Mouse (Mus musculus) CH12.LX (cell line): ENCODE measurements around the gene Adamtsl1. TPM values are rescaled to one million over a fixed set of nuclear protein-coding genes. Genes with fewer than 3 reads are reported as not detected.

ENCODE experiments used
- DNase-seq: peaks from one replicate; pipeline ENCODE4 v3.0.0-alpha.2; 2013; ENCODE audit errors: extremely low read depth
- H3K27ac ChIP-seq: 2 replicates; pipeline ENCODE4 v1.5.1; 2012; ENCODE audit warnings: low read depth, mild to moderate bottlenecking, control low read depth, moderate library complexity; ENCODE audit not compliant: insufficient read depth
- H3K27me3 ChIP-seq: replicated peaks from 2 replicates; pipeline ENCODE3; 2012; ENCODE audit warnings: inconsistent platforms
- H3K36me3 ChIP-seq, 2 experiments: replicated peaks in 1 of 2; 2 replicates each; pipeline versions ENCODE3 to v1.6.1; 2012; ENCODE audit warnings: inconsistent platforms in 1 of 2, low read length in 1 of 2, mild to moderate bottlenecking in 1 of 2, mixed read lengths in 1 of 2, moderate library complexity in 1 of 2; ENCODE audit not compliant: control insufficient read depth in 1 of 2, insufficient read depth in 1 of 2
- H3K4me1 ChIP-seq, 2 experiments: 2 replicates each; pipeline ENCODE4 v1.6.1; 2012; ENCODE audit warnings: inconsistent platforms in 1 of 2, moderate library complexity in 1 of 2; ENCODE audit not compliant: insufficient read depth in 2 of 2, control insufficient read depth in 1 of 2
- H3K4me2 ChIP-seq: 2 replicates; pipeline ENCODE4 v1.6.1; 2012; ENCODE audit warnings: low read depth, mild to moderate bottlenecking, control low read depth; ENCODE audit not compliant: poor library complexity, insufficient read depth, severe bottlenecking
- H3K4me3 ChIP-seq, 3 experiments: fragments of 150-350 bp in 1 of 3; sonication (generic) in 1 of 3; replicated peaks in 1 of 3; 2 replicates each; pipeline versions ENCODE3 to v1.5.1; 2011 to 2012; ENCODE audit warnings: low read depth in 2 of 3, low read length in 2 of 3, mild to moderate bottlenecking in 2 of 3, moderate library complexity in 2 of 3, control low read depth in 1 of 3, improper control_type of control experiment in 1 of 3, inconsistent platforms in 1 of 3, mixed read lengths in 1 of 3; ENCODE audit not compliant: poor library complexity in 1 of 3
- H3K79me2 ChIP-seq: replicated peaks from 2 replicates; pipeline ENCODE4 v1.6.1; 2012; ENCODE audit warnings: mild to moderate bottlenecking, moderate library complexity; ENCODE audit not compliant: control insufficient read depth, poor library complexity, insufficient read depth, severe bottlenecking; ENCODE audit errors: extremely low read depth
- H3K9ac ChIP-seq: 2 replicates; pipeline ENCODE4 v1.6.1; 2012; ENCODE audit warnings: low read depth, mild to moderate bottlenecking, control low read depth, moderate library complexity; ENCODE audit not compliant: insufficient read depth
- H3K9me3 ChIP-seq: replicated peaks from 2 replicates; pipeline ENCODE3; 2012; ENCODE audit warnings: low read length, inconsistent platforms, mixed read lengths
- BHLHE40 ChIP-seq: IDR thresholded peaks from 2 replicates; pipeline ENCODE4 v1.6.1; 2011; ENCODE audit warnings: mild to moderate bottlenecking, low read depth, low read length, improper control_type of control experiment
- CHD1 ChIP-seq: IDR thresholded peaks from 2 replicates; pipeline ENCODE4 v1.6.1; 2012; ENCODE audit warnings: low read depth, low read length, improper control_type of control experiment, inconsistent platforms
- CTCF ChIP-seq, 2 experiments: IDR thresholded peaks in 1 of 2; conservative IDR thresholded peaks in 1 of 2; 2 replicates each; pipeline ENCODE4 v1.5.1; 2011 to 2012; ENCODE audit warnings: low read depth in 2 of 2, low read length in 2 of 2, improper control_type of control experiment in 1 of 2, inconsistent platforms in 1 of 2, mild to moderate bottlenecking in 1 of 2, moderate library complexity in 1 of 2
- ETS1 ChIP-seq: conservative IDR thresholded peaks from 2 replicates; pipeline ENCODE4 v1.6.1; 2012; ENCODE audit warnings: low read depth, mild to moderate bottlenecking, inconsistent platforms, low read length, improper control_type of control experiment, moderate library complexity
- GABPA ChIP-seq: IDR thresholded peaks from 2 replicates; pipeline ENCODE4 v1.6.1; 2012; ENCODE audit warnings: low read depth, low read length, improper control_type of control experiment, inconsistent platforms; ENCODE audit not compliant: insufficient replicate concordance
- JUND ChIP-seq: conservative IDR thresholded peaks from 2 replicates; pipeline ENCODE4 v1.6.1; 2011; ENCODE audit warnings: low read depth, low read length, improper control_type of control experiment
- MAFK ChIP-seq: IDR thresholded peaks from 2 replicates; pipeline ENCODE4 v1.6.1; 2011; ENCODE audit warnings: low read length, improper control_type of control experiment; ENCODE audit not compliant: insufficient replicate concordance
- MAX ChIP-seq: IDR thresholded peaks from 2 replicates; pipeline ENCODE4 v1.6.1; 2011; ENCODE audit warnings: low read length, improper control_type of control experiment
- MAZ ChIP-seq: IDR thresholded peaks from 2 replicates; pipeline ENCODE4 v1.6.1; 2012; ENCODE audit warnings: low read depth, mild to moderate bottlenecking, inconsistent platforms, low read length, improper control_type of control experiment, moderate library complexity
- MEF2A ChIP-seq: IDR thresholded peaks from 2 replicates; pipeline ENCODE4 v1.6.1; 2014; ENCODE audit warnings: low read depth, mild to moderate bottlenecking, inconsistent platforms, low read length, improper control_type of control experiment, borderline replicate concordance
- MXI1 ChIP-seq: IDR thresholded peaks from 2 replicates; pipeline ENCODE4 v1.6.1; 2011; ENCODE audit warnings: mild to moderate bottlenecking, low read depth, low read length, improper control_type of control experiment
- NELFE ChIP-seq: IDR thresholded peaks from 2 replicates; pipeline ENCODE4 v1.6.1; 2011; ENCODE audit warnings: low read depth, low read length, improper control_type of control experiment
- POLR2A ChIP-seq: IDR thresholded peaks from 2 replicates; pipeline ENCODE4 v1.6.1; 2011; ENCODE audit warnings: low read depth, mild to moderate bottlenecking, improper control_type of control experiment, low read length
- POLR2AphosphoS2 ChIP-seq: IDR thresholded peaks from 2 replicates; pipeline ENCODE4 v1.6.1; 2011; ENCODE audit warnings: low read depth, low read length, improper control_type of control experiment
- RAD21 ChIP-seq: IDR thresholded peaks from 2 replicates; pipeline ENCODE4 v1.6.1; 2011; ENCODE audit warnings: low read depth, mild to moderate bottlenecking, low read length, improper control_type of control experiment, moderate library complexity
- TBP ChIP-seq: conservative IDR thresholded peaks from 2 replicates; pipeline ENCODE4 v1.6.1; 2011; ENCODE audit warnings: low read depth, low read length, improper control_type of control experiment
- TCF12 ChIP-seq: IDR thresholded peaks from 2 replicates; pipeline ENCODE4 v1.6.1; 2014; ENCODE audit warnings: low read depth, mild to moderate bottlenecking, inconsistent platforms, low read length, improper control_type of control experiment
- ZC3H11A ChIP-seq: IDR thresholded peaks from 2 replicates; pipeline ENCODE4 v1.6.1; 2012; ENCODE audit warnings: low read depth, mild to moderate bottlenecking, inconsistent platforms, low read length, improper control_type of control experiment
- ZMIZ1 ChIP-seq: IDR thresholded peaks from 2 replicates; pipeline ENCODE4 v1.6.1; 2012; ENCODE audit warnings: low read depth, mild to moderate bottlenecking, inconsistent platforms, low read length, improper control_type of control experiment
- ZNF384 ChIP-seq: IDR thresholded peaks from 2 replicates; pipeline ENCODE4 v1.6.1; 2012; ENCODE audit warnings: low read depth, low read length, improper control_type of control experiment, inconsistent platforms
- dilution Hi-C: fragments of 300-500 bp; cut with MboI; formaldehyde crosslinking; loops from 2 replicates; pipeline ENCODE4 v1.14.3; 2020; ENCODE audit warnings: low sequenced_read_pairs; ENCODE audit not compliant: extremely low pct_unique_long_range_greater_than_20kb, extremely low pct_ligation_motif_present
- in situ Hi-C: fragments of 300-500 bp; cut with MboI; formaldehyde crosslinking; loops from 3 replicates; pipeline ENCODE4 v1.14.3; 2019; ENCODE audit warnings: low sequenced_read_pairs, low pct_ligation_motif_present, low pct_unique_long_range_greater_than_20kb, mixed read lengths
- polyA plus RNA-seq: library from polyadenylated mRNA; unstranded; fragments of >175 nt; gene quantifications from 2 replicates; pipeline ENCODE4 v1.2.1, GENCODE M21; 2012; ENCODE audit warnings: low read depth; ENCODE audit not compliant: insufficient read length
- total RNA-seq, 2 experiments: library from RNA; depleted of rRNA; stranded (reverse); fragments of 300-350 nt in 1 of 2; fragments of >200 nt in 1 of 2; gene quantifications; 2 replicates each; pipeline ENCODE4 v1.2.3; 2012 to 2014

Adamtsl1 gene
- total and polyA plus RNA-seq, 3 experiments = not detected

GRCm38 (mm10) chr4:86359398-86359797 is 845.4 kb downstream of the Adamtsl1 start:
- in situ Hi-C loops (no loop called here), dilution Hi-C loops (no loop called here)
- TF ChIP-seq MAFK = no peak
- Histone ChIP-seq H3K79me2 (no peaks in the 10 kb centered on the region), H3K27me3 (no peaks in the 10 kb centered on the region), H3K9me3 (no peaks in the 10 kb centered on the region), H3K4me2 (no peak overlapping the region), H3K4me3 (no peak overlapping the region), H3K4me1 (no peaks in the 10 kb centered on the region), H3K9ac (no peak overlapping the region), H3K36me3 (no peaks in the 10 kb centered on the region), H3K27ac (no peak overlapping the region)
- DNase-seq = no peak

GRCm38 (mm10) chr4:86369055-86369454 is 855.1 kb downstream of the Adamtsl1 start:
- in situ Hi-C loops (no loop called here), dilution Hi-C loops (no loop called here)
- peaks cover 0 to 10% of the 10 kb centered on the region in 2 experiments; a peak in 1 of 4 replicates for H3K4me1 ChIP-seq
- H3K36me3 ChIP-seq = no peaks in the 10 kb centered on the region
- no peak overlapping the region for H3K4me3 ChIP-seq
- no peaks in the 10 kb centered on the region for H3K27me3 ChIP-seq
- peak; percentile 4 for DNase-seq
- no peaks in the 10 kb centered on the region for H3K9me3 ChIP-seq
- H3K27ac ChIP-seq = no peak overlapping the region
- no peak for TF ChIP-seq MAFK
- TF ChIP-seq CTCF (conservative IDR thresholded peaks at IDR 0.05 in 1 of 2, IDR thresholded peaks at IDR 0.05 in 1 of 2; ENCODE audit: low read depth in 2 of 2, low read length in 2 of 2) = no peak
- TF ChIP-seq, all 38 proteins: peak for 0
- H3K9ac ChIP-seq = no peak overlapping the region
- H3K4me2 ChIP-seq = no peak overlapping the region
- no peaks in the 10 kb centered on the region for H3K79me2 ChIP-seq

- no peaks in the 10 kb centered on the region for H3K27me3 ChIP-seq
- H3K4me2 ChIP-seq = no peak overlapping the region
- no peaks in the 10 kb centered on the region for H3K36me3 ChIP-seq
- H3K27ac ChIP-seq = no peak overlapping the region
- no peak for TF ChIP-seq ETS1
- TF ChIP-seq GABPA = no peak
- no peak for TF ChIP-seq MXI1
- no peak for TF ChIP-seq CHD1
- no peak for TF ChIP-seq CTCF (conservative IDR thresholded peaks at IDR 0.05 in 1 of 2, IDR thresholded peaks at IDR 0.05 in 1 of 2; ENCODE audit: low read depth in 2 of 2, low read length in 2 of 2)
- no peak for TF ChIP-seq JUND
- TF ChIP-seq MAX = no peak
- no peak for TF ChIP-seq MAZ
- no peak for TF ChIP-seq POLR2A
- TF ChIP-seq TCF12 = no peak
- no peak for TF ChIP-seq TBP
- no peak for TF ChIP-seq ZMIZ1
- no peak for TF ChIP-seq BHLHE40
- no peak for TF ChIP-seq NELFE
- TF ChIP-seq ZC3H11A = no peak
- TF ChIP-seq RAD21 = no peak
- TF ChIP-seq ZNF384 = no peak
- no peak for TF ChIP-seq POLR2AphosphoS2
- no peak for TF ChIP-seq MEF2A
- dilution Hi-C loops = no loop called here
- H3K4me3 ChIP-seq = no peak overlapping the region
- in situ Hi-C loops = no loop called here
- no peak overlapping the region for H3K9ac ChIP-seq
- H3K9me3 ChIP-seq = no peaks in the 10 kb centered on the region
- peaks cover 0 to 10% of the 10 kb centered on the region in 2 experiments; a peak in 1 of 4 replicates for H3K4me1 ChIP-seq
- H3K79me2 ChIP-seq = no peaks in the 10 kb centered on the region
- DNase-seq = no peak
These were observed 859.2 kb downstream of the Adamtsl1 start for GRCm38 (mm10) chr4:86373166-86373565.
